Mouse (Mus musculus) erythroblast, embryonic 14.5 days (primary cell): ENCODE results near the gene Zbp1. TPM values are rescaled to one million over a fixed set of nuclear protein-coding genes. Genes with fewer than 3 reads are reported as not detected.

Experiments used
- H3K27me3 ChIP-seq: 2 replicates; pipeline ENCODE4 v1.6.1; 2012; ENCODE audit warnings: inconsistent platforms; ENCODE audit not compliant: control insufficient read depth
- H3K36me3 ChIP-seq: 2 replicates; pipeline ENCODE4 v1.6.1; 2012; ENCODE audit warnings: mild to moderate bottlenecking, inconsistent platforms; ENCODE audit not compliant: control insufficient read depth
- H3K4me1 ChIP-seq: 2 replicates; pipeline ENCODE4 v1.6.1; 2012; ENCODE audit warnings: inconsistent platforms; ENCODE audit not compliant: control insufficient read depth
- H3K4me3 ChIP-seq: replicated peaks from 2 replicates; pipeline ENCODE3; 2012; ENCODE audit warnings: moderate library complexity, mild to moderate bottlenecking, inconsistent platforms
- H3K9me3 ChIP-seq: 2 replicates; pipeline ENCODE4 v1.6.1; 2012; ENCODE audit warnings: low read length, inconsistent platforms, mixed read lengths; ENCODE audit not compliant: control insufficient read depth
- GATA1 ChIP-seq: IDR thresholded peaks from 2 replicates; pipeline ENCODE4 v1.6.1; 2012; ENCODE audit warnings: low read length, inconsistent platforms, mixed read lengths
- TAL1 ChIP-seq: IDR thresholded peaks from 3 replicates; pipeline ENCODE4 v1.6.1; 2012; ENCODE audit warnings: low read length, inconsistent platforms, mixed read lengths
- polyA plus RNA-seq: library from polyadenylated mRNA; stranded (reverse); fragments of >175 nt; gene quantifications from 2 replicates; pipeline ENCODE4 v1.2.3, GENCODE M21; 2012

Gene Zbp1
- polyA plus RNA-seq, 1 experiment: not detected

GRCm38 (mm10) chr2:173183836-173184460 is 34.8 kb downstream of the Zbp1 start:
- Histone ChIP-seq H3K4me1 (peaks cover 3% of the 10 kb centered on the region), H3K27me3 (no peaks in the 10 kb centered on the region), H3K4me3 (no peak overlapping the region), H3K9me3 (no peaks in the 10 kb centered on the region), H3K36me3 (no peaks in the 10 kb centered on the region)
- TF ChIP-seq TAL1 (no peak), GATA1 (no peak)

GRCm38 (mm10) chr2:173183311-173183710 is 35.4 kb downstream of the Zbp1 start:
- Histone ChIP-seq H3K36me3 (no peaks in the 10 kb centered on the region), H3K27me3 (no peaks in the 10 kb centered on the region), H3K4me1 (peaks cover 3% of the 10 kb centered on the region), H3K4me3 (no peak overlapping the region), H3K9me3 (no peaks in the 10 kb centered on the region)
- TF ChIP-seq GATA1 (no peak), TAL1 (no peak)

GRCm38 (mm10) chr2:173182796-173183195 is 35.9 kb downstream of the Zbp1 start:
- Histone ChIP-seq H3K27me3 (no peaks in the 10 kb centered on the region), H3K4me3 (no peak overlapping the region), H3K9me3 (no peaks in the 10 kb centered on the region), H3K36me3 (no peaks in the 10 kb centered on the region), H3K4me1 (peaks cover 3% of the 10 kb centered on the region)
- no peak for TF ChIP-seq TAL1
- no peak for TF ChIP-seq GATA1

GRCm38 (mm10) chr2:173181901-173182300 is 36.8 kb downstream of the Zbp1 start:
- H3K9me3 ChIP-seq: no peaks in the 10 kb centered on the region
- TF ChIP-seq GATA1 (no peak), TAL1 (no peak)
- H3K27me3 ChIP-seq: no peaks in the 10 kb centered on the region

GRCm38 (mm10) chr2:173181486-173181885 is 37.2 kb downstream of the Zbp1 start:
- Histone ChIP-seq H3K36me3 (no peaks in the 10 kb centered on the region), H3K9me3 (no peaks in the 10 kb centered on the region), H3K4me1 (peaks cover 1% of the 10 kb centered on the region; the same call in 1 of the 2 replicates), H3K4me3 (no peak overlapping the region), H3K27me3 (no peaks in the 10 kb centered on the region)
- no peak for TF ChIP-seq GATA1
- TF ChIP-seq TAL1: no peak

More at GRCm38 (mm10) chr2:173181901-173182300, 36.8 kb downstream of the Zbp1 start:
- Histone ChIP-seq H3K36me3 (no peaks in the 10 kb centered on the region), H3K4me3 (no peak overlapping the region), H3K4me1 (peaks cover 3% of the 10 kb centered on the region)

GRCm38 (mm10) chr2:173180721-173181388 is 37.9 kb downstream of the Zbp1 start:
- H3K36me3 ChIP-seq: no peaks in the 10 kb centered on the region
- peaks cover under 1% of the 10 kb centered on the region for H3K9me3 ChIP-seq
- no peaks in the 10 kb centered on the region for H3K27me3 ChIP-seq
- no peaks in the 10 kb centered on the region for H3K4me1 ChIP-seq
- TF ChIP-seq TAL1 (no peak), GATA1 (no peak)
- no peak overlapping the region for H3K4me3 ChIP-seq

- Histone ChIP-seq H3K4me3 (no peak overlapping the region), H3K4me1 (no peaks in the 10 kb centered on the region), H3K36me3 (no peaks in the 10 kb centered on the region), H3K27me3 (no peaks in the 10 kb centered on the region), H3K9me3 (peaks cover 8% of the 10 kb centered on the region)
- TF ChIP-seq GATA1: no peak
- no peak for TF ChIP-seq TAL1
Observed at GRCm38 (mm10) chr2:173180026-173180425, 38.7 kb downstream of the Zbp1 start.

- Histone ChIP-seq H3K27me3 (no peaks in the 10 kb centered on the region), H3K4me3 (no peak overlapping the region), H3K9me3 (peaks cover 8% of the 10 kb centered on the region), H3K4me1 (peaks cover 6% of the 10 kb centered on the region), H3K36me3 (no peaks in the 10 kb centered on the region)
- TF ChIP-seq GATA1 (no peak), TAL1 (no peak)
Observed at GRCm38 (mm10) chr2:173179046-173179445, 39.7 kb downstream of the Zbp1 start.

GRCm38 (mm10) chr2:173177951-173178350 is 40.8 kb downstream of the Zbp1 start:
- Histone ChIP-seq H3K9me3 (peaks cover 8% of the 10 kb centered on the region), H3K36me3 (no peaks in the 10 kb centered on the region), H3K4me3 (no peak overlapping the region), H3K4me1 (peaks cover 13% of the 10 kb centered on the region), H3K27me3 (peaks cover 2% of the 10 kb centered on the region)
- TF ChIP-seq GATA1: no peak
- no peak for TF ChIP-seq TAL1
